Mouse (Mus musculus): ENCODE data around the gene Rad51b.
A peak's percentile ranks its signal among the peaks of the same experiment; 100 is the strongest.

Gene Rad51b

DNA sequence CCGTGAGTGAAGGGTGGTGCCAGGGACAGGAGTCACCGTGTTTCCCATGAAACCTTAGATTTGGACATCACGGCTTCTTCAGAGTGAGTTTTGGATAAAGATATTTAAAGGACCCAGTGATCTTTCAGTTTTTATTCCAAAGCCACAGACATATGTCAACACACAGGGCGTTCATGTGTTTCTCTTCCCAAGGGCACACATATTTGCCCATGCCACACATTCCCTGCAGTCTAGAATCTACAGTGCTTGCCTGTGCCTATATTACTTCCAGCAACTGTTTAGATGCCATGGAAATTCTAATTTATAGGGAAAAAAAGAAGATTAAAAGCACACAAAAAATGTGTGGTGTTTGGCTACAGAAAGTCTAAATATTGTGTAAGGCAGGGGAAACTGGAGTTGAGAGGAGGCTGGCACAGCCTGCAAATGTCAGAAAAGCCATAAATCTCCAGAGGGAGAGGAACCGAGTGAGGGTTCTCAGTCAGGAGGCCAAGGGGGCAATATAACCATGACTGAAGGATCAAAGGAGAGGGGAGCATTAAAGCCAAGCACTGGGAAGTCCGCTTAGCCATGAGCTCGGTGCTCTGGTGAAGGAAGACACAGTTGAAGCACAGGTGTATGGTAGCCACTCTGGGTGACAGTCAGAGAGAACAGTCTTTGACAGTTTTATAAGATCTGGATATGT is 367.0 kb downstream of the Rad51b start:
- no peak for DNase-seq

DNA sequence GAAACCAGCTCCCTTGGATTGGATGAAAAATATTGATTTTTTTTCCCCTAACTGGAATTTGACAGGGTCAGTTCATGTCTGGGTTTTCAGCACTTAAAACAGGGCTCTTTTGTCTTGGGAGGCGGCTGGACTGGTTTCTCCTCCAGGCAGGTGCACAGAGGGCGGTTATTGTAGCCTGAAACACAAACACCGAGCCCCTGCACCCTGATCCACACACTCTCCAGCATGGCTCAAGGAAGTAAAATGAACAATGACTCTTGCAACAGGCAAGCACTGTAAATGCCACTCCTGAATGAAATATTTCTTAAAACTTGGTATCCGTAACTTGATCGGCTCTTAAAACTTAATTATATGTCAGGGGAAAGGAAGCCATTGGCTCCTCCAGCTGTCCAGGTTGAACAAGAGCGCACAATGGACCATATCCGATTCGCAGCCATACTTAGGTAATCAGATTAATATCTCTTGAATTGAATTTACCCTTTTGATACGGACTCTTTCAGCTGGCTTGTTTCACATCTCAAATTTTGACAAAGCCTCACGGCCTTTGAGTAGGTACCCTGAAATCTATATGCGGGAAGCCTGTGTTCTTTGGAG is 377.9 kb downstream of the Rad51b start:
- no peak for DNase-seq

DNA sequence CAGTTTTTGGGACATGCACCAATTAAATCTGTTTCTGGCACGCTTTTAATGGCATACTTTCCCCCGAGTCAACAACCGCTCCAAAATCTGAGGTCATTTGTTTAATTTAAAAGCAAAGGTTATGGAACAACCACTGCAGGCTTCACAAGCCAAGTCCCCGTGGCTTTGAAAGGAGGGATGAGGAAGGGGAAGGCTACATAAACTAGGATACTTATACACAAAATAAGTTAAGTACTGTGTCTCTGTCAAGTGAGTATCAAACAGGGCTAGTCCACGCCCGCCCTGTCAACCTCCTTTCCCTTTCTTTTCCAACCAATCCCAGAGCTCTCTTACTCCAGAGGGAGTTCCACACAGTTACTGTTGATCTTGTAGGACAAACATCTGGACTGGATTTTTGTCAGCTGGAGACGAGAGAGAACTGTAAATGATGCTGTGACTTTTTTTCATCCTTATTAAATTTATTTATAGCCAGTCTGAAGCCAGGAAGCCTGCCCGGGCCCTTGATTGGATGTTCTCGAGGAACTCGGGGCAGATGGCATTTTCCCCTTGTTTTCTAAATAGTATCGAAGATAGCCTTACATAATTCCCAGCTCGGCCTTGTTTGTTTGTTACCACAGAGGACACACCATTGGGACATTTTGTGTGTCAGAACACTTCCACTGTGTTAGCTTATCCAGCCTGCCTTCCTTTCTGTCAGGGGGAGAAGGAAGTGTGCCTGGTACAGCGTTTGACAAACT is 378.5 kb downstream of the Rad51b start:
- no peak for DNase-seq

DNA sequence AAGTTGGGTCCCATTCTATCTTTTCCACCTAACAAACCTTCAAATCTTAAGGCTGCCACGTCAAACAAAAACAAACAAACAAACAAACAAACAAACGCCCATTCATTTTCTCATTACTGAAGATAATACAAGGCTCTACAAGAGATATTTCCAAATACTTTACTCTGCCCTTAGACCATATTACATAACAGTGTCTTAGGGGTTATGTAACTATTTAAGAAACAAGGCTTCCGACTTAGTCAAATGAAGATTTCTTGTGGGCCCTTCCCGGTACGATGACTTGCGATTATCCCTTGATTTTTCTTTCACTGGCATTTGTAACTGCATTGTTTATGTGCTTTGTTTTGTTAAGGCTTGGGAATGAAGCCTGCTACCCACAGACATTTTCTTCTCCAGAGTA is 379.2 kb downstream of the Rad51b start:
- DNase-seq: no peak

DNA sequence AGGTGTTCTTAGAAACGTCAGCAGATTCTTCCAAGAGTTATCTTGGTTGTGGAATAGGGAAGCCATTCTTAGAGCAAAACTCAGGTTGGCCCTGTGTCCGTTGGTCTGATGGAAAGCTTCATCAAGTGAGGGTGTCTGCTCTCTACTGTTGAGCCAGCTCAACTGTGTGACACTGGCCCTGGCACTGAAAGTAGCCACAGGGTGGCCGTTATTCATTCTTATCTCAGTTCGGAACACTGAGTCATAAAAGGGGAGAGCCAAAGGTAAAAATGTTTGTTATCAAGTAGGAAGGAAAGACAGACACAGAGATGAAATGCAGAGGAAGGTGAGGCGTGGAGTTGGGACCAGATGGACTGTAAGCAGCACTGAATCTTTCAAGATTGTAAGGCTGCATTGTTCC is 379.8 kb downstream of the Rad51b start:
- DNase-seq: no peak

DNA sequence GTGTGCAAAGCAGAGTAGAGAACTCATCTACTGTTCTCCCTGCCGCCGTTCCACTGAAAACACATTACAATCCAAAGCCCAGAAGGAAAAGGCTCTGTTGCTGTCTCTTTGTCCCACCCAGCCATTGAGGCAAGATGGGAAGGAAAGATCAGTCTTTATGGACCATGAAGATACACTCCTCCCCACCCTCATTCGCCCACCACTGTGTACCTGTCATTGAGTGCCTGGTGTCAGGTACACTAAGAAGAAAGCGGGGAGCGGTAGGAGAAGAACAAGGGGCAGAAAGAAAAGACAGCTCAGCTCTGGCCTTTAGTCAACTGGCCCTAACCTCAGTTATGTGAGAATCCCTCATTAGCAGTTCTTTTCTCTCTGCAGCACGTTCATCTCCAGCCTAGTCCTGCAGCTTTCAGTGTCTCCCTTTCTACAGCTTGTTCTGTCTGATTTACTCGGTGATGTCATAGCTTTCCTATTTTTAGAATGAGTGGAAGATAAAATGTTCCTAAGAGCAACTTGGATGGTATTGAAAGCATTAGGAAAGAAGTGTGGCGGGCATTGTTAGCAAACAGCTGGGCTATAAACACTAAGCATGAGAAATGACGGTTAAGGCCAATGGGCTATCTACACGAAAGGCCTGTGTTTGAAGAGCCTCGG is 382.3 kb downstream of the Rad51b start:
- DNase-seq: no peak

DNA sequence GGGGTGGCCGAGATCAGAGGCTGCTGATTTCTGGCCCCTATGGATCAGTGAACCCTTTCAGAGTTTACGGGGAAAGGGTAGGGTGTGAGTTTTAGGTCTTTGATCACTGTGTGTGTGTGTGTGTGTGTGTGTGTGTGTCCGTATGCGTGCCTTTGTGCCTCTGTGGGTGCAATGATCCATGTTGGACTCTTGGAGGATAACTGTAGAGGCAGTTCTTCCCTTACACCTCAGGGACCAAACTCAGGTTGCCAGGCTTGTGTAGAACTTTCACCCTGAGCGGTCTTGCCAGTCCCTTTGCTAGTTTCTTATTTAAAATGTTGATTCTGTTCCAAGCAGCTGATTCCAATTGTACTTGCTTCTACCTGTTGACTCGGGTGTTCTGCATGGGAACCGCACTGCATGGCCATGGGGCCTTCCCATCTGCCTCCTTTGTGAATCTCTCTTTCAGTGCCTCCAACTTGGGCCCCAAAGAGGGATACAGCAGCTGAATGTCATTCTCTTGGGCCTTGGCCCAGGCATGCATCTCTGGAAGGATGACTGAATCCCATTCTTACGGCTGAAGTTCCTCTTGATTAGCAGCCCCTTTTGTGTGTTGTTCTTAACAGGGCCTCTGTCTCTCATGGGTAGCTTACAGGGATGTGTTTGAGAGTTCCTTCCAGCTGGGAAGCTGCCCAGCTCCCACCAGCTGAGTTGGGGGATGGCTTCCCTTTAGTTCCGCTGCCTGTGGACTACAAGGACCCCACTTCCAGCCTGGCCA is 383.0 kb downstream of the Rad51b start:
- DNase-seq: peak; percentile 70 to 83

DNA sequence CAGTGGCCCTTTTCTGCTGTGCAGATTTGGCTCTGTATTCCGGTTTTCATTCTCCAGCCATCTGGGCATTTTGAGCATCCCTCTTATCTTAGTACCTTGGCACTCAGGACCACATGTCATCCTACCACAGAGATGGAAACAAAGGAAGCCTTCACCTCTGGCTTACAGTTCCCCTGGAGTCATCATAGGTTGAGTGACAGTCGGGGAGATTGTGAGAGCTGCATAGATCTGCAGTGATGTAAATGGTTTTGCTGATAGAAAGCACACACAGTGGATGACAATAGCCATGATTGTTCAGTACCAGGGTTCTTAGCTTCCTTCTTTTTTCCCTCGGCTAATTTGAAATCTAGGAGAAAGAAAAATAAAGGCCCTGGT is 383.6 kb downstream of the Rad51b start:
- no peak for DNase-seq

DNA sequence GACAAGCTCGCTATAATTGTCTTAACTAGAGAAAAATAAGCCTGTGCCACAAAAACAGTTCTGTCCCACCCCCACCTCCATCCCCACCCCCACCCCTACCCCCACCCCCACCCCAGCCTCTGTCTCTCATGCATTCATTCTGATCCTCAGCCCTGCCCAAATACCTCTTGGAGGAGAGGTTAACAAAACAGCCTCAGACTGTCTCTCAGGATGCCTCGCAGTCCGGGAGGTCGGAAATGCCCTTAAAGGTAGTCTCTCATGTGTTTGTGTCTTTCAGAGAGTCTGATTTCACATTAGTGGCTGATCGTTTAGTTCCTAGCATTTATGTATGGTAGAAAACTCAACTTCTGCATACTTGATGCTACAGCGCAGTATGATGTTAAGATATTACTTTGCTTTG is 384.5 kb downstream of the Rad51b start:
- DNase-seq: no peak

DNA sequence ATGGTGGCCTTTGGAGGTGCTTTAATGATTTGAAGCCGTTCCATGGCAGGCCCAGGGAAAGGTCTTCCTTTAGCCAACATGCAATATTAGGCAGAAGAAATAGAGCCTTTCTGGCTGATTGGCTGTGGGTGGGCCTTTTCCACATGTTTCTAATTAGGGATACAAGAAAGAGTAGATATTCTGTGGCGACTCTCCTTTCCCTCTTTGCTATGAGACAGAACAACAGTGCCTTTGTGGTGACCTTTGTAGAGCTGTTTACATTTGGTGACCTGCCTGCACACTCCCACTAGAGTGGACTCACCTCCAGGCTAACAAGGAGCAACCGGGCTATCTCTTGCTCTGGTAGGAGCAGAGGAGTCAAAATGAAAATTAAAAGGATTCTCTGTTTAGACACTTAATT is 386.3 kb downstream of the Rad51b start:
- DNase-seq: no peak

DNA sequence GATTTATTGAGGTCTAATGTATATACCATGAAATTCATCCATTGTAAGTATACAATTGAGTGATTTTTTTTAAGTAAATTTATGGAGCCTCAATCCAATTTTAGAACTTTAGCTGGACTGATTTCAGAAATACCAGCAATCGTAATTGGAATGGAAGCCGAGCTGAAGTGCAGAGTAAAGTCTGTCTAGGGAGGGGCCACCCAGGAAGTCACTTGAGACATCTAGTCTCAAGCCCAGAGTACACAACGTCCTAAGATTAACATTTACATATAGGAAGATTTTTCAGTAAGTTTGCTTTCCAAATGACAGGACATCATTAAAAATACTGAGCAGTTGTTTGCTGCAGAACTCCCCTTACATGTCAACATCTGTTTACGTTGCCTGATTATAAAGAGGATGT is 386.7 kb downstream of the Rad51b start:
- DNase-seq: no peak

DNA sequence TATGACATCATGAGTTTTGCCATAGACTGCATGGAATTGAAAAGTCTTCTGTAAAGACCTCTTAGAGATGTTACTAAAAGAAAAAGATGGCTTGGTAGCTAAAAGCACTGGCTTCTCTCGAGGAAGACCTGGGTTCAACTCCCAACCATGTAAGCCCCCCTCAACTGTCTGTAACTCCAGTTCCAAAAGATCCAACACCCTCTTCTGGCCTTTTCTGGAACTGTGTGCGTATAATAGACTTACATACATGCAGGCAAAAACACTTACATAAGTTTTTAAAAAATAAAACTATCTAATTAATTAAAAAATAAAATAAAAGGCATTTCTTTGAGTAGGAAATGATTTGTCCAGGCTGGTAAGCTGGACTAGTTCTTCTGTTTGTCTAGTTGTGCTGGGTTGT is 387.3 kb downstream of the Rad51b start:
- no peak for DNase-seq

DNA sequence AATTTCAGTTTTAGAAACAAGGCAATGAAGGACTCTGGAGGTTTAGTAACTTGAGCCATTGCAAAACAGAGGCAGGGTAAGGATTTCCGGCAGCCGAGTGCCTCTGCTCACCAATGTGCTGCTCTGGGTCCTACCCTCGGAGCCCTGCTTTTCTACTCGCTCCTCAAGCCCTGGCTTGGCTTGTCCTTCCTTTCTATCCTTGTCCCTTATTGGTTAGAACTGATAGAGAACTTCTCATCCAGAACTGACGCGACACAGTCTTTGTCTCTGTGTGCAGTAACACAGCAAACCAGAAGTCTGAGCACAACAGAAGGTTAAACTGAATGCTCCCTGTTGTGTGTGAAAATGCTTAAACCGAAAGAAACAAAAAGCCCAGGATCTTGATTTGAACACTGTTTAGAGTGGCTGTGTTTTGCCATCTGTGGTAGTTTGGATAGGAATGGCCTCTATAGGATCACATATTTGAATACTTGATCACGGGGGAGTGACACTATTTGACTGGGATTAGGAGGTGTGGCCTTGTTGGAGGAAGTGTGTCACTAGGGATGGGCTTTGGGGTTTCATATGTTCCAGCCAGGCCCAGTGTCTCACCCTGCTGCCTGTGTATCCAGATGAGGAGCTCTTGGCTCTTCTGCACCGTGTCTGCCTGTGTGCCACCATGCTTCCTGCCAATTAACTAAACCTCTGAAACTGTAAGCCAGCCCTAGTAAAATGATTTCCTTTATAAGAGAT is 389.7 kb downstream of the Rad51b start:
- DNase-seq: no peak

DNA sequence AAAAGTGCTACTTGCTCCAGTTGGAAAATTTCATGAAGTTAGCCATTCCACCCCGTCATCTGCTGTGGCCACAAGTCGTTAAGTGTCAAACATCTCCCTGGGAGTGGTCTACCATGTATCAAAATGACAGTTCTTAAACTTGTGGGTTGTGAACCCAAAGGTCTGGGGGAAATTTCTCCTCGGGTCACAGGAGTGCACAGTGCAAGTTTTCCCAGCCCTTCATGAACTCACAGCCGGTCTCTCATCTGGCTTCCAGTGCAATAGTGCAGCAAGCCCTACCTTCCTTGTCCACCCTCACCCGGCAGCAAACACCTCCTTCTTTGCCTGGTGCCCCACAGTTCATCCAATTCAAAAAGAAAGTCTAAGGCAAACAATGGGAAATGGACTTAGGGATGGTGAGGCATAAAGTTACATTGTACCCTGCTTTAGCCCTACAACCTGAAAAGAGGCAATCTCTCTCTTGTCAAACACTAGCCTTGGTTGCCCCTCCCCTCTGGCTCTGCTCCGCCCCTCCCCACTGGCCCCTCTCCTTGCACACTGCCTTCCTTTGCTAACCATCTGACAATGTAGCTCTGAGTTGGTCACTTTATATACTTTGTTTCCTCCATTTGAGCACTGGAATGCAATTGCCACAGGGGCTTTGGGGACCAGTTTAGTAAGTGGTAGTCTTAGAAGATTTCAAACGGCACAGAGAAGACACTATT is 390.8 kb downstream of the Rad51b start:
- DNase-seq: no peak

DNA sequence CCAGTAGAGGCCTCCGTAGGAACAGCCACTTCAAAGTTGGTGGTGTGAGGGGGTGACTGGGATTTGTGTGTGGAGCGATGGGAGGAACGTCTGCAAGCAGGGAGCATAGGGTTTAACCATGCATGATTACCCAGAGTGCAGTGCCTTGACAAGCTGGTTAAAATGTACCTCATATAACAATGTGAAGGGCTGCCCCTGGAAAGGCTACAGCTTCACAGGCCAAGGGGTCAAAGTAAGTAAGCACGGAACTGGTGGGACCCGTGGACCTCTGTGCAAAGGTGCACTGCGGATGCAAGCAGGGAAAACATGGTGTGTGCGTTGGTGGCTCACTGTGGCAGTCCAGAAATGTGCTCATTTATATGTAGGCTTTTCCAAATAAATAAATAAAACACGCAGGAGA is 392.2 kb downstream of the Rad51b start:
- DNase-seq: no peak

DNA sequence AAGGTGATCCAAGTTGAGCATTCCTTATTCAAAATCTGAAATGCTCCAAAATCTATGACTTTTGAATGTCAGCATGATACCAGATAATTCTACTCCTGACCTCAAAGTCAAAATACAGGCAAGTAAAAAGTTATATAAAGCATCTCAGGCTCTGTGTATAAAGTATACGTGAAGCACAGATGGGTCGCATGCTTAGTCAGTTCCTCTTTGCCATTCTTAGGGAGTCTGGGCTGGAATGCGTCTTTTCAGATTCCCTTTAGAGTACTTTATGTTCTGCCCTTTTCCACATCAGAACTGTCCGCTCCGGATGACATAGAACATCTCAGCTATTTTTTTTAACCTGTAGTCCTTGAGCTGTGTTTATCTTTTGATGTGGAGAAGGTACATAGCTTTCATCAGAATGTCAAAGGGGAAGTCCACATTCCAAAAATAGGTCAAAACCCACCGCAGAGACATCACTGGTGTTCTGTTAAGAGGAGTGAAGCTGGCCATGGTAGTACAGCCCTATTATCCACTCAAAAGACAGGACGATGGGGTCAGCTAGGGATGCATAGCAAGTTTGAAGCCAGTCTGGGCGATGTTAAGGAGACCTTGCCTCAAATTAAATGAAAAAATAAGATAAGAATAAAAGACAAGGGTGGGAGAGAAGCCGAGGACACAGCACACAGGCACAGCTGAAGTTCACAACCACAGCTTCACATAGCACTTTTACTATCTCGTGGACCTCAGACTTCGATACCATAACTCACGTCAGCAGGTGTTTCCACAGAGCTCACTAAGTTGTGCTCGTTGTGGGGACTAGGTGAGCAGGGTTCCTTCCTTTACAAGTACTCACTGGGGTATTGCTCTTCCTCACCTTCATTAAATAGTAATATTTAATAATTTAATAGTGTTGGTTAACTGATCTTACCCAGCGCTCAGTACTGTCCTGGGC is 395.1 kb downstream of the Rad51b start:
- DNase-seq: no peak

DNA sequence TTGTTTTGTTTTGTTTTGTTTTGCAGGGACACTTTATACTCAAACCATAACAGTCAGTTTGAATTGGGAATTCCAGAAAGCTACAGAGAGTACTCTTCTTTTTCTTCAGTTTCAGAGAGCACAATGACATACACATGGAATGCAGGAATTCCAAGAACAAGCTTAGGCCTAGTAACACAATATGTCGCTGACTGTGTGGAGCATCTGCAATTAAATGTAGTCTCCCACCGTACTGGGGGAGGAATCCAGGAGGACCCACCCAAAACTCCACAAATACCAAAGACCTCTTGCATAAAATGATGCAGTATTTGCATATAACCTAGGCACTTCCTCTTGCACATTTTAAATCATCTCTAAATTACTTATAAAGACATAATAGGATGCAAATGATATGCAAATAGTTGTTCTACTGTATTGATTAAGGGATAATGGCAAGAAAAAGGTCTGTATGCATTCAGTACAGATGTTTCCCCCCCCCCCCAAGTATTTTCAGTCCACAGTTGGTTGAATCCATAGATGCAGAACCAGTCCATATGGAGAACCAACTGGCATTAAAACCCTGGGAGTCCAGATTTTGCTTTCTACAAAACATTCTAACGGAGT is 398.9 kb downstream of the Rad51b start:
- no peak for DNase-seq

DNA sequence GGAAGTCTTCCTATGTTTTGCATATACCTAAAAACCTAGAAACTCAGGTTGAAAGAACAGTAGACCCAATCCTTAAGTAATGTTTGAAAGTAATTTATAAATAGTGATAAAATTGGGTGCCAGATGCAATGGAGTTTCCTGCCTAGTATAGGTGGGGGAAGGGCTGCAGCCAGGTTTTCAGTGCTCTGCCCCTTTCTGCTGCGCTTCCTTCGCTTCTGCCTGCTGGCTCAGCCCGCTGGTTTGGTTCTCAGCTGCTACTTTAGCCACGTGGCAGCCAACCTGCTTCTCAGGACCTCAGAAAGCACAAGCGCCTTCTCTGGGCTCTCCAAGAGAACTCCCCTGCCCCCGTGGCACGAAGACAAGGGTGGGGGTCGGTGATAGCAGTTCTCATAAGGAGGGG is 406.5 kb downstream of the Rad51b start:
- peak; percentile 13 to 14 for DNase-seq

DNA sequence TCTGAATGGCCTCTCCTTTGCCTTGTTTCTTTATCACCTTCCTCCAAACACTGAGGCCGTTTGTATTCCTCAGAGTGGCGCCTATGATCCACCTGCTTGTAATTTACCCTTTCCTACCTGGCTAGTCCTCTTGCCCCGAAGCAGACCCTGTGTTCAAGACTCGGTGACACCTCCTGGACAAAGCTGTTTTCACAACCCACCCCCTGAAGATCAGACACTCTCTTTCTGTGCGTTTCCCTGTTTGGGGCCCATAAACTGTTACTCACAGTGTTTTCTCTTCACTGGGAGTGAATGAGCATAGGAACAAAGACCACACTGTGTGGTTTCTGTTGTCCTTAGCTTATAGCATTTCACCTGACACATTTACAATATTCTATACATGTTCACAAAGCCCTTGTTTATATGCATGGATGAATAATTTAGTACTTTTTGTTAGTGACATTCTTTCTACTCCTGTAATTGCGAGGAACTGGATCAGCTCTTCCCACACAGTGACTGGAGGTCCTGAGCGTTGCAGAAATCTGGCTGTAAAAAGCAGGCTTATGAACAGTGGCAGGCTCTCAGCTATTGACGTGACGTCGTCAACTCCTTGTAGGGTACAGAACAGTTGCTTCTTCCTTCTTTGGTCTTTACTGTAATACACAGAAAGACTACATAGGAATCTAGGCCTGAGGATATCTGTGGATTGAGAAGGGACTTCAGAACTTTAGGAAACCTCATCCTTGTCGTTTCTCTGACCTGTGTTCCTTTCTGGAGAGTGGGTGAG is 408.6 kb downstream of the Rad51b start:
- no peak for DNase-seq
